8 mouse cellular contexts compared by ENCODE assay signal in the genomic region with DNA sequence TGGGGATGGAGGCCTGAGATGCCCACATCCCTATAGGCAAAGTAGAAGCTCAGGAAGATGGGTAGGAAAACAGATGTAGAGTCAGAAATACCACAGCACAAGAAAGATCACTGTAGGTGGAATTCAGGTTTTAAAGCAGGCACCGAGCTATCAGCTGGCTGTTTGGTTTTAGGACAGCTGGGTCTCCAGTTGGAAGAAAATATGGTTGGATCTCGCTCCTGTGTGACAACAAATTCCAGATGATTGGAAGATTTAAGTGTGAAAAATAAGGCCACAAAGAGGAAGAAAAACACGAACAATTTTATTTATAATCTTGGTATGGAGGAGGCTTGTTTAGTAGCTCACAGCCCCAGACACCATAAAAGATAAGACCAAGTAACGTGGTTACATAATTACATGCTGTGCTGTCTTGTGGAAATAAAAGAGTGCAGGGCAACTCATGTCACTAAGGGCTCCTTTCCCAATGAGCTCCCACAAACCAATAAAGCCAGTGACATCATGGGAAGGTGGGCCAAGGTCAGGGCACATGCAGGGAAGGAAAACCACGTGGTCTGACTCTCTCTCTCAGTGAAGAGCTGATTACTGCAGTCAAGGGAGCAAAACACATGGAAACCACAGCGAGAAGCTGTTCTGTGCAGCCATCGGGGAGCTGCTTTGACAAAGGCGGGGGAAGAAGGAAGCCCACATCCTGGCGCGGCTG. TPM values are rescaled to one million over a fixed set of nuclear protein-coding genes. Genes with fewer than 3 reads are reported as not detected.
A peak's percentile ranks its signal among the peaks of the same experiment; 100 is the strongest.
DNase-seq lines count a peak whose midpoint lies in the region; ATAC-seq and TF ChIP-seq lines count a peak whose summit lies in the region.

No protein-coding gene starts in this region.

- H3K9me3 ChIP-seq in heart, embryonic 16.5 days (replicated peaks; ENCODE audit: control insufficient read depth, low read length) = no peaks in the 10 kb centered on the region
- H3K9me3 ChIP-seq in midbrain, embryonic 10.5 days (replicated peaks) = no peaks in the 10 kb centered on the region
- H3K9me3 ChIP-seq in limb, embryonic 10.5 days (replicated peaks) = no peaks in the 10 kb centered on the region

- H3K27ac ChIP-seq in heart, embryonic 16.5 days (ENCODE audit: low read length) = no peak overlapping the region
- no peak overlapping the region for H3K27ac ChIP-seq in midbrain, embryonic 10.5 days (replicated peaks)
- H3K27ac ChIP-seq in limb, embryonic 10.5 days = no peak overlapping the region
- no peak overlapping the region for H3K27ac ChIP-seq in cerebellum, adult 2 months (ENCODE audit: insufficient read depth, low read length)

- DNase-seq in lung, postnatal 10 days = peak; percentile 13
- DNase-seq in lung, postnatal 25 days (ENCODE audit: low spot score) = no peak
- peak; percentile 81 for DNase-seq in adrenal gland, adult 8-10 months
- DNase-seq in right cerebral cortex, adult 2 months (ENCODE audit: low spot score in 2 of 2) = peak; percentile 71 to 73
- no peak for DNase-seq in midbrain, embryonic 10.5 days (ENCODE audit: low spot score)
- DNase-seq in limb, embryonic 10.5 days (ENCODE audit: low spot score) = no peak
- DNase-seq in cerebellum, adult 2 months = no peak

- H3K4me3 ChIP-seq in heart, embryonic 16.5 days (ENCODE audit: low read length) = no peak overlapping the region
- H3K4me3 ChIP-seq in midbrain, embryonic 10.5 days = no peak overlapping the region
- no peak overlapping the region for H3K4me3 ChIP-seq in limb, embryonic 10.5 days
- no peak overlapping the region for H3K4me3 ChIP-seq in cerebellum, adult 2 months (replicated peaks; ENCODE audit: insufficient read depth, low read depth, low read length)

- H3K4me2 ChIP-seq in heart, embryonic 16.5 days (ENCODE audit: low read depth, low read length) = no peak overlapping the region

- no peak for TF ChIP-seq POLR2A in cerebellum, adult 2 months (IDR thresholded peaks at IDR 0.05; ENCODE audit: borderline replicate concordance, insufficient read depth, low read length)

- H3K9ac ChIP-seq in heart, embryonic 16.5 days (ENCODE audit: low read length) = no peak overlapping the region

- peaks cover 13% of the 10 kb centered on the region for H3K4me1 ChIP-seq in heart, embryonic 16.5 days (ENCODE audit: control insufficient read depth, insufficient read depth, low read length)
- peaks cover 40% of the 10 kb centered on the region for H3K4me1 ChIP-seq in midbrain, embryonic 10.5 days
- H3K4me1 ChIP-seq in limb, embryonic 10.5 days = peaks cover 23% of the 10 kb centered on the region
- peaks cover 5% of the 10 kb centered on the region; the same call in 1 of the 2 replicates for H3K4me1 ChIP-seq in cerebellum, adult 2 months (ENCODE audit: control insufficient read depth, insufficient read depth, low read length)

- no peak for TF ChIP-seq CTCF in cerebellum, adult 2 months (IDR thresholded peaks at IDR 0.05; ENCODE audit: borderline replicate concordance, insufficient read depth, low read depth, low read length)

- 0 out of 2 replicates have a peak, but pooled peaks have one; percentile 20 for ATAC-seq in heart, embryonic 16.5 days (replicated peaks; ENCODE audit: extremely low read depth, insufficient read depth, low FRiP score)

- H3K36me3 ChIP-seq in heart, embryonic 16.5 days (ENCODE audit: control insufficient read depth, insufficient read depth) = no peaks in the 10 kb centered on the region
- H3K36me3 ChIP-seq in midbrain, embryonic 10.5 days = no peaks in the 10 kb centered on the region
- H3K36me3 ChIP-seq in limb, embryonic 10.5 days = no peaks in the 10 kb centered on the region

- peaks cover 3% of the 10 kb centered on the region; the same call in 1 of the 2 replicates for H3K27me3 ChIP-seq in heart, embryonic 16.5 days (ENCODE audit: control insufficient read depth, insufficient read depth, low read length)
- H3K27me3 ChIP-seq in midbrain, embryonic 10.5 days (ENCODE audit: low read depth, poor library complexity, severe bottlenecking) = peaks cover 65% of the 10 kb centered on the region
- peaks cover 39% of the 10 kb centered on the region for H3K27me3 ChIP-seq in limb, embryonic 10.5 days (ENCODE audit: low read depth, poor library complexity, severe bottlenecking)
- no peaks in the 10 kb centered on the region for H3K27me3 ChIP-seq in cerebellum, adult 2 months (ENCODE audit: control insufficient read depth, insufficient read depth, low read length)

- WGBS in heart, embryonic 16.5 days = 38% methylated on average over 10 of the region's 10 CpGs
- WGBS in midbrain, embryonic 10.5 days = 64% methylated on average over 10 of the region's 10 CpGs
- 66% methylated on average over 10 of the region's 10 CpGs for WGBS in limb, embryonic 10.5 days
- WGBS in cerebellum, adult 2 months = 63% methylated on average over 10 of the region's 10 CpGs

RNA-seq across cellular contexts. Expression of a gene that starts 4.7 kb away (rescaled TPM):
- total RNA-seq in adrenal gland, adult 8-10 months (2022) = 1 to 10 TPM; 2.3 to 3.4 (median 2.6) TPM
- 2.0 and 2.7 TPM in 2 replicates for polyA plus RNA-seq in heart, embryonic 16.5 days (2015; fragmentation: Nextera tagmentation; extraction: Ambion mirVana)
- 0.74 and 1.4 TPM in 2 replicates for polyA plus RNA-seq in midbrain, embryonic 10.5 days (2016; fragmentation: Nextera tagmentation; extraction: Ambion mirVana)
- polyA plus RNA-seq in limb, embryonic 10.5 days (2016; fragmentation: Nextera tagmentation; extraction: Ambion mirVana) = 0.26 and 0.95 TPM in 2 replicates
- 20.6 and 21.8 TPM in 2 replicates for polyA plus RNA-seq in cerebellum, adult 2 months (2012; rRNA removed)

RNA-seq across cellular contexts. Expression of a gene that starts 42.2 kb away (rescaled TPM):
- total RNA-seq in adrenal gland, adult 8-10 months (2022) = 10 to 100 TPM; 25.7 to 31.8 (median 28.9) TPM
- polyA plus RNA-seq in heart, embryonic 16.5 days (2015; fragmentation: Nextera tagmentation; extraction: Ambion mirVana) = 73.2 and 75.7 TPM in 2 replicates
- polyA plus RNA-seq in midbrain, embryonic 10.5 days (2016; fragmentation: Nextera tagmentation; extraction: Ambion mirVana) = 91.0 and 110 TPM in 2 replicates
- 115 and 132 TPM in 2 replicates for polyA plus RNA-seq in limb, embryonic 10.5 days (2016; fragmentation: Nextera tagmentation; extraction: Ambion mirVana)
- polyA plus RNA-seq in cerebellum, adult 2 months (2012; rRNA removed) = 52.5 and 52.9 TPM in 2 replicates

Comparison
In these comparisons a context has a peak if more than half of its experiments do, and no peak if none do; other contexts are left out.
1. DNase-seq: peak in lung, postnatal 10 days (single experiment), adrenal gland, adult 8-10 months (single experiment) and right cerebral cortex, adult 2 months (2 of 2); none in lung, postnatal 25 days (single experiment), midbrain, embryonic 10.5 days (single experiment), limb, embryonic 10.5 days (single experiment) and cerebellum, adult 2 months (0 of 2).